Mouse (Mus musculus) heart, embryonic 11.5 days (tissue): ENCODE measurements at regions not wholly inside any gene's neighbourhood (a gene's known extent, or its start where the extent isn't known, plus 50 kb on each side); places are given as distances from the start of the nearest gene placed in this dataset.

Experiments used
- ATAC-seq: fragments of 200-750 bp; cut with Nextera tagmentation; replicated peaks from 2 replicates; pipeline ENCODE4 v1.8.0; 2017; ENCODE audit warnings: moderate library complexity; ENCODE audit not compliant: insufficient number of reproducible peaks, low FRiP score, low TSS enrichment
- H3K27ac ChIP-seq: fragments of 300-500 bp; sonication (generic); 2 replicates; pipeline ENCODE4 v1.5.1; 2014; ENCODE audit warnings: mild to moderate bottlenecking, low read depth, low read length
- H3K27me3 ChIP-seq: fragments of 300-500 bp; sonication (generic); 2 replicates; pipeline ENCODE4 v1.6.1; 2014; ENCODE audit warnings: mild to moderate bottlenecking, low read length, mixed read lengths; ENCODE audit not compliant: control insufficient read depth, insufficient read depth
- H3K36me3 ChIP-seq: fragments of 300-500 bp; sonication (generic); 2 replicates; pipeline ENCODE4 v1.6.1; 2014; ENCODE audit warnings: mild to moderate bottlenecking, low read length, moderate library complexity, mixed read lengths; ENCODE audit not compliant: control insufficient read depth, insufficient read depth
- H3K4me1 ChIP-seq: fragments of 300-500 bp; sonication (generic); 2 replicates; pipeline ENCODE4 v1.6.1; 2014; ENCODE audit warnings: low read length; ENCODE audit not compliant: control insufficient read depth, insufficient read depth
- H3K4me2 ChIP-seq: fragments of 300-500 bp; sonication (generic); 2 replicates; pipeline ENCODE4 v1.6.1; 2014; ENCODE audit warnings: mild to moderate bottlenecking, moderate library complexity
- H3K4me3 ChIP-seq: fragments of 300-500 bp; sonication (generic); 2 replicates; pipeline ENCODE4 v1.5.1; 2014; ENCODE audit warnings: low read depth, low read length
- H3K9ac ChIP-seq: fragments of 300-500 bp; sonication (generic); 2 replicates; pipeline ENCODE4 v1.6.1; 2014; ENCODE audit warnings: mild to moderate bottlenecking, low read depth, low read length, moderate library complexity
- H3K9me3 ChIP-seq: fragments of 300-500 bp; sonication (generic); replicated peaks from 2 replicates; pipeline ENCODE4 v1.6.1; 2016; ENCODE audit warnings: low read length; ENCODE audit not compliant: control insufficient read depth
- WGBS: fragments of 180-500 bp; shearing (Covaris S2); extraction: QIAGEN DNeasy Blood & Tissue Kit; methylation state at CpG from one replicate; pipeline ENCODE4 v1.1.7; 2014; ENCODE audit not compliant: insufficient replicate concordance; 5-methylcytosine and 5-hydroxymethylcytosine counted together

GRCm38 (mm10) chr1:185659476-185659875 is 204.8 kb downstream of the Slc30a10 start:
- no peak overlapping the region for H3K4me2 ChIP-seq
- H3K36me3 ChIP-seq, result no peaks in the 10 kb centered on the region
- no peak overlapping the region for H3K4me3 ChIP-seq
- H3K9ac ChIP-seq, result no peak overlapping the region
- H3K9me3 ChIP-seq, result no peaks in the 10 kb centered on the region
- no peaks in the 10 kb centered on the region for H3K27me3 ChIP-seq
- no peak for ATAC-seq
- WGBS, result 50% methylated on average over 5 of the region's 5 CpGs
- H3K27ac ChIP-seq, result no peak overlapping the region
- H3K4me1 ChIP-seq, result 0 out of 2 replicates have a peak, but pooled peaks cover 6% of the 10 kb centered on the region

- no peak overlapping the region for H3K27ac ChIP-seq
- WGBS, result 76% methylated on average over 3 of the region's 3 CpGs
Measured at GRCm38 (mm10) chr1:185662336-185662735, 207.7 kb downstream of the Slc30a10 start.

GRCm38 (mm10) chr1:185670029-185670741 is 215.5 kb downstream of the Slc30a10 start:
- Histone ChIP-seq H3K9me3 (no peaks in the 10 kb centered on the region), H3K36me3 (no peaks in the 10 kb centered on the region), H3K4me3 (no peak overlapping the region), H3K4me2 (no peak overlapping the region), H3K27me3 (no peaks in the 10 kb centered on the region), H3K9ac (no peak overlapping the region), H3K4me1 (no peaks in the 10 kb centered on the region), H3K27ac (no peak overlapping the region)
- ATAC-seq, result no peak
- WGBS, result 82% methylated on average over 5 of the region's 5 CpGs

More at GRCm38 (mm10) chr1:185662336-185662735, 207.7 kb downstream of the Slc30a10 start:
- H3K4me3 ChIP-seq, result no peak overlapping the region
- no peak for ATAC-seq
- no peak overlapping the region for H3K9ac ChIP-seq
- no peaks in the 10 kb centered on the region for H3K36me3 ChIP-seq
- H3K4me1 ChIP-seq, result 0 out of 2 replicates have a peak, but pooled peaks cover 6% of the 10 kb centered on the region
- no peaks in the 10 kb centered on the region for H3K27me3 ChIP-seq
- H3K4me2 ChIP-seq, result no peak overlapping the region
- no peaks in the 10 kb centered on the region for H3K9me3 ChIP-seq

- no peak for ATAC-seq
Measured at GRCm38 (mm10) chr1:185672940-185673339, 218.3 kb downstream of the Slc30a10 start.

GRCm38 (mm10) chr1:185675674-185676420 is 221.2 kb downstream of the Slc30a10 start:
- Histone ChIP-seq H3K27me3 (no peaks in the 10 kb centered on the region), H3K9me3 (no peaks in the 10 kb centered on the region), H3K36me3 (no peaks in the 10 kb centered on the region), H3K9ac (no peak overlapping the region), H3K4me3 (no peak overlapping the region), H3K27ac (no peak overlapping the region), H3K4me1 (no peaks in the 10 kb centered on the region), H3K4me2 (no peak overlapping the region)
- 68% methylated on average over 11 of the region's 11 CpGs for WGBS
- no peak for ATAC-seq

More at GRCm38 (mm10) chr1:185672940-185673339, 218.3 kb downstream of the Slc30a10 start:
- H3K4me2 ChIP-seq, result no peak overlapping the region
- no peak overlapping the region for H3K27ac ChIP-seq
- H3K27me3 ChIP-seq, result no peaks in the 10 kb centered on the region
- no peak overlapping the region for H3K9ac ChIP-seq
- no peaks in the 10 kb centered on the region for H3K9me3 ChIP-seq
- no peak overlapping the region for H3K4me3 ChIP-seq
- H3K4me1 ChIP-seq, result no peaks in the 10 kb centered on the region
- no peaks in the 10 kb centered on the region for H3K36me3 ChIP-seq
- WGBS, result 71% methylated on average over 3 of the region's 3 CpGs

- no peaks in the 10 kb centered on the region for H3K9me3 ChIP-seq
- no peak for ATAC-seq
- H3K27ac ChIP-seq, result no peak overlapping the region; the same call in 1 of the 2 replicates
- H3K36me3 ChIP-seq, result no peaks in the 10 kb centered on the region
- H3K4me3 ChIP-seq, result no peak overlapping the region
- H3K27me3 ChIP-seq, result no peaks in the 10 kb centered on the region
- 32% methylated on average over 21 of the region's 21 CpGs for WGBS
- peak overlapping the region; percentile 31 for H3K4me2 ChIP-seq
- H3K4me1 ChIP-seq, result peaks cover 2% of the 10 kb centered on the region; the same call in 1 of the 2 replicates
- H3K9ac ChIP-seq, result no peak overlapping the region
Measured at GRCm38 (mm10) chr1:185681610-185682457, 227.2 kb downstream of the Slc30a10 start.

- Histone ChIP-seq H3K4me3 (no peak overlapping the region), H3K9me3 (no peaks in the 10 kb centered on the region), H3K9ac (no peak overlapping the region), H3K4me2 (no peak overlapping the region), H3K36me3 (no peaks in the 10 kb centered on the region), H3K27me3 (no peaks in the 10 kb centered on the region), H3K4me1 (peaks cover 2% of the 10 kb centered on the region; the same call in 1 of the 2 replicates), H3K27ac (no peak overlapping the region)
- 57% methylated on average over 3 of the region's 3 CpGs for WGBS
- ATAC-seq, result no peak
Measured at GRCm38 (mm10) chr1:185682458-185682750, 227.8 kb downstream of the Slc30a10 start.

GRCm38 (mm10) chr1:185684638-185685037 is 230.0 kb downstream of the Slc30a10 start:
- no peak overlapping the region for H3K27ac ChIP-seq
- H3K9me3 ChIP-seq, result no peaks in the 10 kb centered on the region
- WGBS, result 75% methylated on average over 9 of the region's 9 CpGs
- no peak for ATAC-seq
- no peak overlapping the region for H3K9ac ChIP-seq
- peaks cover 2% of the 10 kb centered on the region; the same call in 1 of the 2 replicates for H3K4me1 ChIP-seq
- no peaks in the 10 kb centered on the region for H3K36me3 ChIP-seq
- H3K27me3 ChIP-seq, result no peaks in the 10 kb centered on the region
- no peak overlapping the region for H3K4me3 ChIP-seq
- H3K4me2 ChIP-seq, result no peak overlapping the region
